Mouse (Mus musculus) erythroblast, embryonic 14.5 days (primary cell): ENCODE results near the gene Mid1ip1. TPM values are rescaled to one million over a fixed set of nuclear protein-coding genes. Genes with fewer than 3 reads are reported as not detected.

Experiments
- H3K27me3 ChIP-seq: 2 replicates; pipeline ENCODE4 v1.6.1; 2012; ENCODE audit warnings: inconsistent platforms; ENCODE audit not compliant: control insufficient read depth
- H3K36me3 ChIP-seq: 2 replicates; pipeline ENCODE4 v1.6.1; 2012; ENCODE audit warnings: mild to moderate bottlenecking, inconsistent platforms; ENCODE audit not compliant: control insufficient read depth
- H3K4me1 ChIP-seq: 2 replicates; pipeline ENCODE4 v1.6.1; 2012; ENCODE audit warnings: inconsistent platforms; ENCODE audit not compliant: control insufficient read depth
- H3K4me3 ChIP-seq: replicated peaks from 2 replicates; pipeline ENCODE3; 2012; ENCODE audit warnings: moderate library complexity, mild to moderate bottlenecking, inconsistent platforms
- H3K9me3 ChIP-seq: 2 replicates; pipeline ENCODE4 v1.6.1; 2012; ENCODE audit warnings: low read length, inconsistent platforms, mixed read lengths; ENCODE audit not compliant: control insufficient read depth
- GATA1 ChIP-seq: IDR thresholded peaks from 2 replicates; pipeline ENCODE4 v1.6.1; 2012; ENCODE audit warnings: low read length, inconsistent platforms, mixed read lengths
- TAL1 ChIP-seq: IDR thresholded peaks from 3 replicates; pipeline ENCODE4 v1.6.1; 2012; ENCODE audit warnings: low read length, inconsistent platforms, mixed read lengths
- polyA plus RNA-seq: library from polyadenylated mRNA; stranded (reverse); fragments of >175 nt; gene quantifications from 2 replicates; pipeline ENCODE4 v1.2.3, GENCODE M21; 2012

Gene Mid1ip1
- polyA plus RNA-seq, 1 experiment, result 15.7 TPM

DNA sequence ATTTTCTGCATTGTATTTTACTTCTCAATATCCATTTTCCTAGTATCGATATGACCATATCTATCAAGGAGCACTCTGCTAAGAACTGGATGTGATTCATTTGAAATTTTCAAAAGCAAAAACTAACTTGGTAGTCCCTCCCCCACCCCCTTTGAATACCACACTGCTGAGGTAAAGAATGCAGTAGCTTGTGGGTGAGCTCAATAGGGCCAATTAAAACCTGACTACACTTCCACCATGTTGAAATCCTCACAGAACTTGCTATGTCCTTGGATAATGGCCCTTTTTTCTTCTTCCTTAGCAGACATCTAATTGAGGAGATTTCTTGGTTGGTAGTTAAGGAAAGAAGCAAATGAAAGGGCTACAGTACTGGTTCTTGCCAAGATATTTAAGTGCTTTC is 9.8 kb downstream of the Mid1ip1 start:
- Histone ChIP-seq H3K4me3 (no peak overlapping the region), H3K36me3 (peaks cover 6% of the 10 kb centered on the region), H3K27me3 (no peaks in the 10 kb centered on the region), H3K9me3 (no peaks in the 10 kb centered on the region), H3K4me1 (peaks cover 8% of the 10 kb centered on the region)
- TF ChIP-seq GATA1, result no peak
- TF ChIP-seq TAL1, result no peak

GRCm38 (mm10) chrX:10729488-10729887 is 14.7 kb downstream of the Mid1ip1 start:
- H3K4me1 ChIP-seq, result peaks cover 2% of the 10 kb centered on the region; the same call in 1 of the 2 replicates
- TF ChIP-seq GATA1 (no peak), TAL1 (no peak)
- no peaks in the 10 kb centered on the region for H3K9me3 ChIP-seq
- no peak overlapping the region for H3K4me3 ChIP-seq
- no peaks in the 10 kb centered on the region for H3K36me3 ChIP-seq
- H3K27me3 ChIP-seq, result no peaks in the 10 kb centered on the region

GRCm38 (mm10) chrX:10734453-10734852 is 19.6 kb downstream of the Mid1ip1 start:
- TF ChIP-seq TAL1 (no peak), GATA1 (no peak)
- no peaks in the 10 kb centered on the region for H3K36me3 ChIP-seq

GRCm38 (mm10) chrX:10734874-10735273 is 20.1 kb downstream of the Mid1ip1 start:
- Histone ChIP-seq H3K27me3 (no peaks in the 10 kb centered on the region), H3K4me3 (no peak overlapping the region)
- TF ChIP-seq TAL1 (no peak), GATA1 (no peak)

More at GRCm38 (mm10) chrX:10734453-10734852, 19.6 kb downstream of the Mid1ip1 start:
- Histone ChIP-seq H3K4me1 (peaks cover 6% of the 10 kb centered on the region), H3K9me3 (no peaks in the 10 kb centered on the region), H3K4me3 (no peak overlapping the region), H3K27me3 (no peaks in the 10 kb centered on the region)

GRCm38 (mm10) chrX:10758866-10759265 is 44.1 kb downstream of the Mid1ip1 start:
- H3K36me3 ChIP-seq, result no peaks in the 10 kb centered on the region
- no peak overlapping the region for H3K4me3 ChIP-seq
- H3K9me3 ChIP-seq, result no peaks in the 10 kb centered on the region
- H3K27me3 ChIP-seq, result no peaks in the 10 kb centered on the region
- H3K4me1 ChIP-seq, result no peaks in the 10 kb centered on the region
- TF ChIP-seq GATA1, result no peak
- TF ChIP-seq TAL1, result no peak

More at GRCm38 (mm10) chrX:10734874-10735273, 20.1 kb downstream of the Mid1ip1 start:
- Histone ChIP-seq H3K9me3 (no peaks in the 10 kb centered on the region), H3K36me3 (no peaks in the 10 kb centered on the region), H3K4me1 (peaks cover 6% of the 10 kb centered on the region)

- no peaks in the 10 kb centered on the region for H3K9me3 ChIP-seq
- no peak for TF ChIP-seq TAL1
Measured at GRCm38 (mm10) chrX:10763476-10764016, 48.7 kb downstream of the Mid1ip1 start.

More at GRCm38 (mm10) chrX:10763476-10764016, 48.7 kb downstream of the Mid1ip1 start:
- Histone ChIP-seq H3K4me1 (no peaks in the 10 kb centered on the region), H3K27me3 (no peaks in the 10 kb centered on the region), H3K4me3 (no peak overlapping the region), H3K36me3 (no peaks in the 10 kb centered on the region)

Other genes starting within 250 kb of the Mid1ip1 start
- 0.01 and 0.02 TPM in 2 replicates for gene Tspan7, start 229.9 kb upstream of the Mid1ip1 start, polyA plus RNA-seq